Mouse (Mus musculus) spleen, postnatal 14 days (tissue): ENCODE data around the gene Stab2.
A peak's percentile ranks its signal among the peaks of the same experiment; 100 is the strongest.

Source experiments
- DNase-seq, 2 experiments: peaks; one replicate each; pipeline ENCODE4 v3.0.0; 2021 to 2022; ENCODE audit warnings: low spot score in 2 of 2

Gene Stab2

GRCm38 (mm10) chr10:86891066-86891465, 116.8 kb downstream of the Stab2 start:
- DNase-seq, result no peak

DNA sequence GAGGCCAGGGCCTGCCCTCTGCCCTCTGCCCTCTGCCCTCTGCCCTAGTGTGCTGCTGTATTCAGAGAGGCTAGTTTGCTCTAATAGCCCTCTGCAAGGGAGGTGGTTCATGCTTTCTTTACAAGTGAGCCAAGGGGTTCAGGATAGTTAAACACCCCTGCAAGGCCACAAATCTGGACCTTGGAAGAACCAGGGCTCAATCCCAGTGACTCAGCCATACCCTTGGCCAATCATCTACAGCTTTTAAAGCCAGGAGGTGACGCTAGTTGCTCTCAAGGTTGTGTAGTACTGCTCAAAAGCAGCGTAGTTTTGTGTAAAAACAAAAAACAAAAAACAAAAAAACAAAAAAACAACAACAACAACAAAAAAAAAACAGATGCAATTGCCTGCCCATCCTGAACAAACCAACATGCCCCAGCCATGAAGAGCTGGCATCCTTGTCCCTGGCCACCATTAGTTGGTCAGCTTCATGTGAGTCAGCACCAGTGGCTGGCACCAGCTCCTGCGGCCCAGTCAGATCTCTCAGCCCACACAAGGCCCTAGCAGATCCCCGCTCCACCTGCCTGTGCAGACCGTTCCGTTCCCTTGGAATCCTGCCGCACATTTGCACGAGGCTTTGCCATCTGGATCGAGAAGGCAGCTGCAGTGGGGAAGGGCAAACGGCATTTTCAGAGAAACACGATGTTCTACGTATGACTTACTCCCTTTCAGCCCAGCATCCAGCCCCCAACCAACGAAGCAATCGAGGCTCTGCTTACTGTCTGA, 117.5 kb downstream of the Stab2 start:
- DNase-seq, result no peak

- DNase-seq, result no peak
Observed at GRCm38 (mm10) chr10:86889440-86889839, 118.4 kb downstream of the Stab2 start.

GRCm38 (mm10) chr10:86886434-86886833, 121.4 kb downstream of the Stab2 start:
- no peak for DNase-seq

- no peak for DNase-seq
Observed at GRCm38 (mm10) chr10:86881448-86881847, 126.4 kb downstream of the Stab2 start.

- DNase-seq, result no peak
Observed at GRCm38 (mm10) chr10:86880071-86880806, 127.6 kb downstream of the Stab2 start.

- no peak for DNase-seq
Observed at GRCm38 (mm10) chr10:86878721-86879120, 129.1 kb downstream of the Stab2 start.

DNA sequence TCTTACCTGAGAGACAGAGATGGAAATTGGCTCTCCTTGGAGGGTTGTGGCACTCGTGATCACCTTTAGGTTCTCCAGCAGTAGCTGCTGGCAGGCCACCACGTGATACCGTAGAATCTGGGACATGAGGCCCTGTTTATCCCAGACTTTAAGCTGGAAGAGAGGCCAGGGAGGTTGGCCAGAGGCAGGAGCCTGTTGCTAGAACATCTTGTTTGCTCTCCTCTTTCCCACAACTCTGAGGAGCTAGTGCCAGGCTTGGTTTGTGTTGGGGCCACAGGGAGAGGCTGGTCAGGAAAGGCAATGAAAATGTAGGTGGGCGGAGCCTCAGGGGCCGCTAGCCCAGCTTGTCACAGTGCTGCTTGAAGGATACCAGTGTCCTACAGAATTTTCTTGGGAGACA, 135.2 kb downstream of the Stab2 start:
- no peak for DNase-seq

DNA sequence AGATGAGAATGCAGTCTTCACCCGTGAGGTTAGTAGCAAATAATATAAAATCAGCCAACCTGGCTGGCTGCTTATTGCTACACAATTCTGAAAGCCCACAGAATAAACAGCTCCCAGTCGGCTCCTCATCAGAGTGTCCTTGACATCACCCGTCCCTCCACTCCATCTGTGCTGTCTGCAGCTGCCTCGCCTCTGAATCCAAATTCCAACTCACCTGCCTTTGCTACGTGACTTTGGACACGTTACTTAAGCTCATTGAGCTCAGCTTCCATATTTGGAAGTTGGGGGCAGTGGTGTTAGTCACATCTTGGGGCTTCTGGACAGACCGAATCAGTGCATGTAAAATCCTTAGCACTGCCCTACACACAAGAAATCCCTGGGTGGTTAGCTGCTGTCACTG, 135.7 kb downstream of the Stab2 start:
- no peak for DNase-seq

DNA sequence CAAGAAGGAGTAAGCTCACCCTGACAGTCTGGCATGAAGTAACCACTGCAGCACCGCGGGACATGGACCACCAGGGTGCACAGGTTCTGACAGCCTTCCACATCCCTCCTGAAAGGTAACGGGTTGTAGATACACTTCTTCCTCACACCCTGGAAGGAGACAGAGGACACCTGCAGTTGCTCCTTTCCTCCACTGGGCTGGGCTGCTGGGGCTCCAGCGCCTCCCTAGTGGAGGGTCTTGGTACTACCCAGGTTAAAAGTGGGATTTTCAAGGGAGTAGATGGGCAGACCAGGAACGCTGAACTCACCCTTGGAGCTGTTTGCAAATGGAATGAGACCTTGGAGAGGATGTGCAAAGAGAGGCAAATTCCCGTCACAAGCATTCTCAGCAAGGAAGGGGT, 144.4 kb downstream of the Stab2 start:
- DNase-seq, result no peak

DNA sequence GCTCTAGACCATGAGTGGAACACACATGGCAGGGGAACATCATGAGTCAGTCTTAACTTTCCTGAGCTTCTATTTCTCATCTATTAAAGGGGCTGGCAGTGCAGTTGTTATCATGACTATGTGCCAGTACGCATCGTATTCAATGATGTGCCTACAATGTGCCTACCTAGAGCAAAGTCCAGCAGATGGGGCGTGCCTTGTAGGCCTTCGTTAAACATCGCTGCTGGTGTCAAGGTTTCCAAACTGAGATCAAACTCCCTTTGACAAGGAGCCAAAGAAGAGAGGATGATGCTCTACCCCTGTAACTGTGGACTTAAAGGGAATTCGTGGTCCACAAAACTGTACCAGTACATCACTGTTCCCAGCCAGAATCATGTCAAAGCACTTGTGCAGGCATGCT, 145.3 kb downstream of the Stab2 start:
- DNase-seq, result no peak

- no peak for DNase-seq
Observed at GRCm38 (mm10) chr10:86860396-86860795, 147.4 kb downstream of the Stab2 start.

DNA sequence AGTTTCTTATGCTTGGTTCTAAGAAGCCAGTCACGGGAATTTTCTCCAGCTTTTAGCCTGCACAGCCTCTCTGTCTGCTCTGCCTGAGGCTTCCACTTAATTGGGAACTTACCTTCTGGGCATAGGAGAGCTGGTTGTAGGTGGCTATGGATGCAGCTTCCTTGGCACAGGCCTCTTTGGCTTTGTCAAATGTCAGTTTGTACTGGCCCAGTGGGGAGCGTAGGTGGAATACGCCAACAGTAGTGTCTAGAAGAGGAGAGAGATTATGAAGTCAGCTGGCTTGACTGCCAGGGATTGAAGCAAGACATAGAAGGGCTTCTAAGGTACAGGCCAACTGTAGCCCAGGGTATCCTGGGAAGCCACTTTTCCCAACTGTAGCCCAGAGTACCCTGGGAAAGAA, 154.4 kb downstream of the Stab2 start:
- DNase-seq, result no peak

DNA sequence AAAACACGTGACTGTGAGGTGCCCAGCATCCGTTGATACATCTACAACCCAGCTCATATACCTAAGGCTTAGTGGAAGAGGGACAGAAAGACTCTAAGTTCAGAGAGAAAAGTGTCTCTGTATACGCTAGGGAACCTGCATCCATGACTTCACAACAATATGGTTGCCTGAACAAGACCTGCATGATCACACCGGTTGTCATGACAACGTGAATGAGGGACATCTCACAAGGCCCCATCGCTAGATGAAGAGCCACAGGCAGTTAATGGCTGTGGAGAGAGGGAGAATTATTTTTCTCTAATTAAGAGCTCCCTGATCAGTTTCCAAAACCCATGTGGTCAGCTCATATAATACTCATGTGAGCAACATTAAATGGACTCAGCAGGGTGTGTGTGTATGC, 155.7 kb downstream of the Stab2 start:
- DNase-seq, result no peak

DNA sequence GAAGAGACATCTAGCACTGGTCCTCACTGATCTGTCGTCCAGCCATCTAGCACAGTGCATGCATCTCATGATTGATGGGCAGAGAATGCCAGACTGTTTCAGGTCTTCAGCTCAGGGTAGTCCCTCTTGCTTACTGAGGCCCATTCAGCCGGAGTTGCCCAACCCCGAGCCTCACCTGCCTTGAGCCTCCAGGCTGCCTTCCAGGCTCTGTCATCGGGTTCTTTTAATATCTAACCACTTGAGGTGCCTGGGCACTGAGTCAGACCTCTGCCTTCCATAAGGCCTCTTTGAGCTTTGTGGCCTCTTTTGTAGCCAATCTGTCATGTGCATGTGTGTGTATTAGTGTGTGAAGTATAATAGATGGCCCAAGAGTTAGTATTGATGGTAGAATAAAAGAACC, 158.3 kb downstream of the Stab2 start:
- no peak for DNase-seq

DNA sequence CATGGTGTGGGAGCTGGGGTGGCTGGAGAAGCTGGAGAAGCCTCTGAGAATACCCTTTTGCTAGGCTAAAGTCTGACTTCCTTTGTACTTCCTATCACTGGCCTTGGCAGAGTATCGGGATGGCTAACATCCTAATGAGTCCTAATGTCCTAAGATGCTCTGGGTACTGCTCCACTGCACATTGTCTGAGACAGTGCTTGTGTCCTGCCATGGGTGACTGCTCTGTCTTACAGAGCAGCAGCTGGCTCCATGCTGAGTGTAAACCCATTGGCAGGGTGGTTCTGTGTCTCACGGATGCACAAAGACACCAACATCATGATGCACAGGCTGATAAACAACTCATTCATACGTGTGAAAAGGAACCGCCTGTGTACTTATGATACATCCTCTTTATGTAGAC, 158.7 kb downstream of the Stab2 start:
- DNase-seq, result no peak

DNA sequence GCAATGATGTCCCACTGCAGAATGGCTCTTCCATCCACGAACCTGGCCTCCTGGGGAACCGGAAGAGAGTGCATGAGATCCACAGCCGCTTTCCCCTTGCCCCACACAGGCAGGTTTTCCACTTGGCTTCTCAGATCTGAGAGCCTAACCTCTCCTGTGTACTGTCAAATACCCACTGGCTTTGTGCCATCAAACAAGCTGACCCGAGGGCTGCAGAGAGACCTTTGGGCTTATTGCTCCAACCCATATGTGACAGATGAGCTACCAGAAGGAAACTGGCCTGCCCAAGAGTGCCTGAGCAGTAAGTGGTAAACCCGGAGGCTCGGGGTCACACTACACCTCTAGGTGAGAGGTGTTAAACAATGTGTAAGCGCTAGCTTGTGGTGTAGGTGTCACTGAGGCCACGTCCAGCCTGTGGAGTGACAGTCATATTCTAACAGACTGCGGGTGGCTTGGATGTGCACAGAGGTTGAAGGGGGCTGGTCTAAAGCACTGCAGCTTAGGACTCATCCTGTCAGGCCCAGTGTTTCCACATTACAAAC, 160.8 kb downstream of the Stab2 start:
- DNase-seq, result no peak

- no peak for DNase-seq
Observed at GRCm38 (mm10) chr10:86842659-86843058, 165.2 kb downstream of the Stab2 start.

DNA sequence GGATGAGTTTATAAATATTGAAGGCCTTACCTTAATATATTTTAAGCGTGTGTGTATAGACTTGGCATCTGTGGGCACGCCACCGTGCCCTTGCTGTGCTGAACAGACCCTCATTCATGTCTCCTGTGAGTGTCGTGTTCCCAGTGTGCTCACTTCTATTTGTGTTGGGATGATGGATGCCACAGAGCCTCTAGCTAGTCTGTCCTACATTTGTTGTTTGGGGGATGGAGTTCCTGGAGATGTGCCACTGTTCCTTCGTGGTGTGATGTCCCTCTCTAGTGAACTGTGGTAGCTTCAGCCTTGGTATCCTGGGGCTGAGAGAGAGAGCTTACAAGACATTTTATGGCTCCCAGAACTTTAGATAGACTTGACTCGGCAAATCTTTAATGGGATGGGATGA, 169.0 kb downstream of the Stab2 start:
- DNase-seq, result no peak

DNA sequence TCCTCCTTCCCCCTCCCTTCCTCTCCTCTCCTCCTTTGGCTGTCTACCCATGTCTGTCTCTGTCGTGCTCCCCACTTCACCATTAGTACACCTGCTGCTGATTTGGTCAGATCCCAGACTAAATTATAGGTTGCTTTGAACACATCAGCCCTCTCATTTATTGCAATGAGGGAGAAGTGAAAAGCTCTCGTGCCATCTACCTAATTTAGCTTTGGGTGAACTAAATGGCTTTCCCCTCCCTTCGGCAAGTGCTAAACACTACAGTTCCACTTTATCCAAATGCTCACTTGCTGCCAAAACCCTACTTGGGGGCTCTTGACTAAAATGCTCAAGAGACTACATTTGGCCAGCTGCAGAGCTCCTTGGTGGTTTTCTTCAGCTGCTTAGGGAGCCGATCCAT, 171.0 kb downstream of the Stab2 start:
- no peak for DNase-seq

DNA sequence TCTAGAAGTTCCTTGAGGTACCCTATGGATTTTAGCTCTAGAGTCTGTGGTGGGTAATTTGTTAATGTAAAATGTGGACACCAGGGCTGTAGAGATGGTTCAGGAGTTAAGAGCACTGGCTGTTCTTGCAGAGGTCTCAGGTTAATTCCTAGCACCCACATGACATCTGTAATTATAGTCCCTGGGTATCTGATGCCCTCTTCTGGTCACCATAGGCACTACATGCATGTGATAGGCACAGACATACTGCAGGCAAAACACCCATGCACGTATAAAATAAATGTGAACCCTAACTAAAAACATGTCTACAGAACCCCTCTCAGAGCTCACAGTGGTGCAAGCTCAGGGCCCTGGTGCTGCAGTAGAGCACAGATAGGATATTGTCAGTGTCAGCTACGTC, 178.3 kb downstream of the Stab2 start:
- no peak for DNase-seq

DNA sequence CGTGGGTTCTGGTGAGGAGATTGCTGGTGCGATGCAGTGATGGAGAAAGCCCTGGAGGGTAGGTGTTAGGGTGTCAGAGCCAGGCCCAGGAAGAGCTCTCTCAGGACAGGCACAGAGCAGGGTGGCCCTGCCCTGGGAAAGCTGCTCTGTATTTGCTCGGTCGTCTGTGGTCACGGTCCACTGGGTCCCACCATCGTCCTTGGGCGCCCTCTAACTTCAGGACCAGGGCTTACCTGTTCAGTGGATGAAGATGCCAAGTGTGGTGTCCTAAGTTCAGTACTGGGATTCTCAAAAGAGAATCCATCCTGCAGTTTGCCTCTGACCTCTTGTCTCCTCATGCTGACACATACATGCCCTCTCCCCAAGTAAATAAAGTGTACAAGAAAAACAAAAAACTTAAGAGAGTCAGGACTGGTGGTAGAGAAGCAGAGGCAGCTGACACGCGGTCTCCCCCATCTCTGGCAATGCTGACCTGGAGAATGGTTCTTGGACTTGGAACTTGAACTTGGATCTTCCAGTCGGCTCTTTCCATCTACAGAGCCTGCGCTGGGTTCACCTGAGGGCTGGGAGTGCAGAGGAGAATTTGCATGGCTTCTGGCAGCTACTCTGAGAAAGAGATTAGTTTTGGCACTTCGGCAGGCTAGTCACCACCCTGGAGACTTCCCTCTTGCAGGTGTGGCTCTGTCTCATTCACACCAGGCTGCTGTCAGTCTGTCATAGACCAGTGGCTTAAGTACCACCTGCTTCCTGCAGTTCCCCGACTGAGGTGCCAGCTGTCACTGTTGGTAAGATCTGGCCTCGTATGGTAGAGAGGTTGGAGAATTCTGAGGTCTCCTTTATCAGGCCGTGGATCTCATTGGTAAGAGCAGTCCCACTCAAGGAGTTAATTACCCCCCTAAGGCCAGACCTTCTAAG, 179.3 kb downstream of the Stab2 start:
- DNase-seq, result peak in 1 of 2 experiments; percentile 13
